Mouse (Mus musculus) testis, adult 2 months (tissue): ENCODE measurements around the gene Sod1. TPM values are rescaled to one million over a fixed set of nuclear protein-coding genes. Genes with fewer than 3 reads are reported as not detected.
"Not testable (repeated sequence)": the region's sequence is repeated elsewhere in the genome, so short reads cannot be mapped to it uniquely, and the experiment has no call there.

Source experiments
- H3K27ac ChIP-seq: fragments of 200-500 bp; 2 replicates; pipeline ENCODE4 v1.5.1; 2012; ENCODE audit warnings: low read depth, low read length; ENCODE audit not compliant: control insufficient read depth, insufficient read depth
- H3K27me3 ChIP-seq: fragments of 200-500 bp; 2 replicates; pipeline ENCODE4 v1.6.1; 2012; ENCODE audit warnings: mild to moderate bottlenecking, low read length, moderate library complexity; ENCODE audit not compliant: control insufficient read depth, insufficient read depth
- H3K36me3 ChIP-seq: fragments of 200-500 bp; 2 replicates; pipeline ENCODE4 v1.6.1; 2012; ENCODE audit warnings: mild to moderate bottlenecking, low read length; ENCODE audit not compliant: control insufficient read depth, insufficient read depth
- H3K4me1 ChIP-seq: fragments of 200-500 bp; 2 replicates; pipeline ENCODE4 v1.6.1; 2012; ENCODE audit warnings: low read length; ENCODE audit not compliant: control insufficient read depth, insufficient read depth
- H3K4me3 ChIP-seq: fragments of 200-500 bp; 2 replicates; pipeline ENCODE4 v1.5.1; 2012; ENCODE audit warnings: low read depth, mild to moderate bottlenecking, low read length, moderate library complexity, mixed read lengths; ENCODE audit not compliant: control insufficient read depth
- CTCF ChIP-seq: fragments of 200-500 bp; IDR thresholded peaks from 2 replicates; pipeline ENCODE4 v1.5.1; 2012; ENCODE audit warnings: low read depth, mild to moderate bottlenecking, inconsistent platforms, low read length, moderate library complexity; ENCODE audit not compliant: control insufficient read depth, insufficient read depth, insufficient replicate concordance
- POLR2A ChIP-seq: fragments of 200-500 bp; IDR thresholded peaks from 2 replicates; pipeline ENCODE4 v1.6.1; 2012; ENCODE audit warnings: low read depth, mild to moderate bottlenecking, inconsistent platforms, low read length, moderate library complexity; ENCODE audit not compliant: control insufficient read depth
- polyA plus RNA-seq: library from polyadenylated mRNA; depleted of rRNA; stranded (reverse); fragments of >200 nt; gene quantifications from 2 replicates; pipeline ENCODE4 v1.2.3, GENCODE M21; 2012

Sod1 gene
- polyA plus RNA-seq, 1 experiment: 434 TPM

GRCm38 (mm10) chr16:90210717-90211116 is 9.8 kb upstream of the Sod1 start:
- no peak overlapping the region for H3K4me3 ChIP-seq
- H3K27ac ChIP-seq: no peak overlapping the region
- no peaks in the 10 kb centered on the region for H3K27me3 ChIP-seq
- no peaks in the 10 kb centered on the region for H3K4me1 ChIP-seq
- H3K36me3 ChIP-seq: no peaks in the 10 kb centered on the region
- TF ChIP-seq CTCF: no peak
- TF ChIP-seq POLR2A: no peak

- no peaks in the 10 kb centered on the region for H3K36me3 ChIP-seq
- H3K4me3 ChIP-seq: no peak overlapping the region
- no peak overlapping the region for H3K27ac ChIP-seq
- no peak for TF ChIP-seq CTCF
- no peak for TF ChIP-seq POLR2A
- no peaks in the 10 kb centered on the region for H3K4me1 ChIP-seq
- no peaks in the 10 kb centered on the region for H3K27me3 ChIP-seq
Measured at GRCm38 (mm10) chr16:90211767-90212166, 8.8 kb upstream of the Sod1 start.

GRCm38 (mm10) chr16:90213477-90214339 is 6.8 kb upstream of the Sod1 start:
- TF ChIP-seq CTCF: no peak
- TF ChIP-seq POLR2A: no peak
- Histone ChIP-seq H3K36me3 (no peaks in the 10 kb centered on the region), H3K4me3 (no peak overlapping the region), H3K27ac (no peak overlapping the region), H3K4me1 (peaks cover 2% of the 10 kb centered on the region; the same call in 1 of the 2 replicates), H3K27me3 (no peaks in the 10 kb centered on the region)

- H3K36me3 ChIP-seq: no peaks in the 10 kb centered on the region
- peaks cover 2% of the 10 kb centered on the region; the same call in 1 of the 2 replicates for H3K4me1 ChIP-seq
- no peak overlapping the region for H3K4me3 ChIP-seq
- TF ChIP-seq CTCF (no peak), POLR2A (no peak)
- H3K27me3 ChIP-seq: no peaks in the 10 kb centered on the region
- H3K27ac ChIP-seq: no peak overlapping the region
Measured at GRCm38 (mm10) chr16:90214731-90215565, 5.6 kb upstream of the Sod1 start.

- not testable (repeated sequence) for H3K4me3 ChIP-seq, H3K27me3 ChIP-seq, H3K27ac ChIP-seq, H3K36me3 ChIP-seq, H3K4me1 ChIP-seq
Measured at GRCm38 (mm10) chr16:90215879-90216278, 4.7 kb upstream of the Sod1 start.

- H3K27me3 ChIP-seq: no peaks in the 10 kb centered on the region
- peaks cover 7% of the 10 kb centered on the region; the same call in 1 of the 2 replicates for H3K4me1 ChIP-seq
- no peak overlapping the region for H3K27ac ChIP-seq
- no peak overlapping the region for H3K4me3 ChIP-seq
- TF ChIP-seq CTCF (no peak), POLR2A (no peak)
- no peaks in the 10 kb centered on the region for H3K36me3 ChIP-seq
Measured at GRCm38 (mm10) chr16:90216414-90216813, 4.1 kb upstream of the Sod1 start.

- peaks cover 10% of the 10 kb centered on the region for H3K4me1 ChIP-seq
- H3K4me3 ChIP-seq: no peak overlapping the region
- H3K36me3 ChIP-seq: no peaks in the 10 kb centered on the region
- TF ChIP-seq CTCF (no peak), POLR2A (no peak)
- H3K27me3 ChIP-seq: no peaks in the 10 kb centered on the region
- no peak overlapping the region for H3K27ac ChIP-seq
Measured at GRCm38 (mm10) chr16:90217356-90217755, 3.2 kb upstream of the Sod1 start.
